Mouse (Mus musculus): ENCODE results near the gene Pip5k1a. TPM values are rescaled to one million over a fixed set of nuclear protein-coding genes. Genes with fewer than 3 reads are reported as not detected.
"Not testable (repeated sequence)": the region's sequence is repeated elsewhere in the genome, so short reads cannot be mapped to it uniquely, and the experiment has no call there.

Gene Pip5k1a
- total RNA-seq, 2 experiments from 2014 or later = 31.5 to 81.5 TPM

- ATAC-seq (replicated peaks; ENCODE audit: low FRiP score, poor library complexity, severe bottlenecking) = no peak
Observed at GRCm38 (mm10) chr3:95047914-95048313, 58.8 kb downstream of the Pip5k1a start.

GRCm38 (mm10) chr3:95046462-95047057, 60.2 kb downstream of the Pip5k1a start:
- ATAC-seq (replicated peaks; ENCODE audit: low FRiP score, poor library complexity, severe bottlenecking) = no peak

GRCm38 (mm10) chr3:95043251-95043650, 63.5 kb downstream of the Pip5k1a start:
- no peak for ATAC-seq (replicated peaks; ENCODE audit: low FRiP score, poor library complexity, severe bottlenecking)

GRCm38 (mm10) chr3:95042838-95043229, 63.9 kb downstream of the Pip5k1a start:
- peak; percentile 50 for ATAC-seq (replicated peaks; ENCODE audit: low FRiP score, poor library complexity, severe bottlenecking)

- peak; percentile 96 for ATAC-seq (replicated peaks; ENCODE audit: low FRiP score, poor library complexity, severe bottlenecking)
Observed at GRCm38 (mm10) chr3:95042166-95042837, 64.4 kb downstream of the Pip5k1a start, which contains the start of gene Psmd4. Gene Psmd4 (minus strand): TSS chr3:95042614.

GRCm38 (mm10) chr3:95041625-95042024, 65.1 kb downstream of the Pip5k1a start:
- no peak for ATAC-seq (replicated peaks; ENCODE audit: low FRiP score, poor library complexity, severe bottlenecking)

- no peak for ATAC-seq (replicated peaks; ENCODE audit: low FRiP score, poor library complexity, severe bottlenecking)
Observed at GRCm38 (mm10) chr3:95029953-95030352, 76.8 kb downstream of the Pip5k1a start.

GRCm38 (mm10) chr3:95029291-95029827, 77.4 kb downstream of the Pip5k1a start:
- not testable (repeated sequence) for ATAC-seq (replicated peaks; ENCODE audit: low FRiP score, poor library complexity, severe bottlenecking)

- no peak for ATAC-seq (replicated peaks; ENCODE audit: low FRiP score, poor library complexity, severe bottlenecking)
Observed at GRCm38 (mm10) chr3:95028603-95029002, 78.1 kb downstream of the Pip5k1a start.

GRCm38 (mm10) chr3:95027701-95028100, 79.0 kb downstream of the Pip5k1a start:
- ATAC-seq (replicated peaks; ENCODE audit: low FRiP score, poor library complexity, severe bottlenecking) = no peak

GRCm38 (mm10) chr3:95027057-95027645, 79.6 kb downstream of the Pip5k1a start:
- ATAC-seq (replicated peaks; ENCODE audit: low FRiP score, poor library complexity, severe bottlenecking) = no peak

- no peak for ATAC-seq (replicated peaks; ENCODE audit: low FRiP score, poor library complexity, severe bottlenecking)
Observed at GRCm38 (mm10) chr3:95025202-95025601, 81.5 kb downstream of the Pip5k1a start.

- ATAC-seq (replicated peaks; ENCODE audit: low FRiP score, poor library complexity, severe bottlenecking) = no peak
Observed at GRCm38 (mm10) chr3:95024551-95024950, 82.2 kb downstream of the Pip5k1a start.

- ATAC-seq (replicated peaks; ENCODE audit: low FRiP score, poor library complexity, severe bottlenecking) = not testable (repeated sequence)
Observed at GRCm38 (mm10) chr3:95020956-95021355, 85.8 kb downstream of the Pip5k1a start.

GRCm38 (mm10) chr3:95018741-95019140, 88.0 kb downstream of the Pip5k1a start:
- ATAC-seq (replicated peaks; ENCODE audit: low FRiP score, poor library complexity, severe bottlenecking) = no peak

- ATAC-seq (replicated peaks; ENCODE audit: low FRiP score, poor library complexity, severe bottlenecking) = no peak
Observed at GRCm38 (mm10) chr3:95016532-95017056, 90.1 kb downstream of the Pip5k1a start.

GRCm38 (mm10) chr3:95015891-95016531, 90.7 kb downstream of the Pip5k1a start:
- ATAC-seq (replicated peaks; ENCODE audit: low FRiP score, poor library complexity, severe bottlenecking) = peak; percentile 68

- peak; percentile 85 for ATAC-seq (replicated peaks; ENCODE audit: low FRiP score, poor library complexity, severe bottlenecking)
Observed at GRCm38 (mm10) chr3:95015337-95015872, 91.3 kb downstream of the Pip5k1a start, which contains the start of gene Zfp687. Gene Zfp687 (minus strand): TSS chr3:95015448.

- ATAC-seq (replicated peaks; ENCODE audit: low FRiP score, poor library complexity, severe bottlenecking) = peak; percentile 24
Observed at GRCm38 (mm10) chr3:95014428-95015151, 92.1 kb downstream of the Pip5k1a start.
